Mouse (Mus musculus) heart, adult 9 months (tissue): ENCODE measurements around the gene Mymx.

Source experiments
- DNase-seq, 2 experiments: peaks; one replicate each; pipeline ENCODE4 v3.0.0; 2022; ENCODE audit warnings: low spot score in 2 of 2

Gene Mymx

GRCm38 (mm10) chr17:45569999-45570398 lies 31.9 kb downstream of the Mymx start:
- no peak for DNase-seq

GRCm38 (mm10) chr17:45568990-45569389 lies 32.9 kb downstream of the Mymx start:
- DNase-seq: no peak

- no peak for DNase-seq
Observed at GRCm38 (mm10) chr17:45567162-45567601, 34.7 kb downstream of the Mymx start.

GRCm38 (mm10) chr17:45566360-45567161 lies 35.3 kb downstream of the Mymx start:
- no peak for DNase-seq

- DNase-seq: no peak
Observed at GRCm38 (mm10) chr17:45566031-45566359, 35.9 kb downstream of the Mymx start.

- no peak for DNase-seq
Observed at GRCm38 (mm10) chr17:45565103-45565502, 36.8 kb downstream of the Mymx start.

- no peak for DNase-seq
Observed at GRCm38 (mm10) chr17:45564531-45565084, 37.3 kb downstream of the Mymx start.

- peak; percentile 93 to 95 for DNase-seq
Observed at GRCm38 (mm10) chr17:45563655-45564530, 38.0 kb downstream of the Mymx start, which contains the start of gene Slc35b2. Gene Slc35b2 (plus strand): TSS chr17:45563874.

GRCm38 (mm10) chr17:45563216-45563615 lies 38.7 kb downstream of the Mymx start:
- no peak for DNase-seq

- DNase-seq: no peak
Observed at GRCm38 (mm10) chr17:45559732-45560525, 42.0 kb downstream of the Mymx start.

GRCm38 (mm10) chr17:45557998-45558862 lies 43.7 kb downstream of the Mymx start:
- DNase-seq: no peak

GRCm38 (mm10) chr17:45557246-45557824 lies 44.6 kb downstream of the Mymx start:
- DNase-seq: no peak

GRCm38 (mm10) chr17:45556514-45557245 lies 45.2 kb downstream of the Mymx start:
- DNase-seq: no peak

- no peak for DNase-seq
Observed at GRCm38 (mm10) chr17:45556107-45556489, 45.8 kb downstream of the Mymx start.

GRCm38 (mm10) chr17:45555452-45556106 lies 46.3 kb downstream of the Mymx start, which contains the start of gene Nfkbie:
Gene Nfkbie (plus strand): TSS chr17:45555703.
- DNase-seq: peak; percentile 92 to 94

GRCm38 (mm10) chr17:45554420-45554819 lies 47.5 kb downstream of the Mymx start:
- no peak for DNase-seq

- DNase-seq: no peak
Observed at GRCm38 (mm10) chr17:45553065-45553464, 48.8 kb downstream of the Mymx start.

- DNase-seq: peak; percentile 56 to 64
Observed at GRCm38 (mm10) chr17:45551816-45552451, 50.0 kb downstream of the Mymx start.
